In the genomic region with DNA sequence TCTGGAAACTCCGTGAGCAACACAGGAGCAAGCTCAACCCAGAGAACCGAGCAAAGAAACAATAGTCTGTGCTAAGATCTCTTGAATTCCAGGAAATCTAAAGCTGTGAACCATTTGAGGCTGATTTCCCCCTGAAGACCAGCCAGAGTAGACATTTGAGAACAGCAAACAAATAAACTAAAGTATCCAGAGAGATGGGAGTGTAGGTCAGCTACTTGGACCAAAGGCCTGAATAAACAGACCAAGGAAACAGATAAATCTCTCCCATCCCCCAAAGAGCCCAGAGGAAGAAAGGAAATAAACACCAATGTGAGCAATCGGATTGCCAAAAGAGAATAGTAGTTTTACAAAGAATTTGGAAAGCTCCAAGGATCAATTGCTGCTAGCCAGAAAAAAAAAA, we compare ENCODE assay signal across 34 mouse cellular contexts. TPM values are rescaled to one million over a fixed set of nuclear protein-coding genes. Genes with fewer than 3 reads are reported as not detected.
A peak's percentile ranks its signal among the peaks of the same experiment; 100 is the strongest.
DNase-seq lines count a peak whose midpoint lies in the region; ATAC-seq and TF ChIP-seq lines count a peak whose summit lies in the region.
"Had no signal": no experiment of that assay in that cellular context is flagged by ENCODE, and none has a peak within 500 bp of the region (broad histone marks: within the 10 kb centered on the region; RNA-seq: fewer than 3 reads in every experiment).

No protein-coding gene starts in this region.

- H3K27ac ChIP-seq in embryonic facial prominence, embryonic 14.5 days (replicated peaks; ENCODE audit: low read depth, low read length) = no peak overlapping the region
- no peak overlapping the region; the same call in 1 of the 2 replicates for H3K27ac ChIP-seq in embryonic facial prominence, embryonic 10.5 days (replicated peaks)
- no peak overlapping the region for H3K27ac ChIP-seq in kidney, embryonic 14.5 days (ENCODE audit: low read depth, low read length)
- no peak overlapping the region for H3K27ac ChIP-seq in kidney, embryonic 16.5 days (ENCODE audit: low read length)
- H3K27ac ChIP-seq in liver, adult 2 months (replicated peaks; ENCODE audit: insufficient read depth, low read depth, low read length) = no peak overlapping the region
- H3K27ac ChIP-seq: embryonic facial prominence, embryonic 15.5 days; forebrain, embryonic 12.5 days; heart, embryonic 10.5 days; hindbrain, embryonic 13.5 days; liver, embryonic 12.5 days; midbrain, embryonic 10.5 days; midbrain, embryonic 15.5 days had no signal

- ATAC-seq in embryonic facial prominence, embryonic 14.5 days (ENCODE audit: low read depth) = no peak
- 0 out of 2 replicates have a peak, but pooled peaks have one; percentile 35 for ATAC-seq in kidney, embryonic 14.5 days (ENCODE audit: low FRiP score, low TSS enrichment)
- no peak for ATAC-seq in kidney, embryonic 16.5 days (ENCODE audit: low FRiP score, low TSS enrichment)
- ATAC-seq: intestine, embryonic 16.5 days; liver, embryonic 12.5 days; liver, postnatal 0 days; midbrain, embryonic 15.5 days had no signal

- DNase-seq in embryonic facial prominence, embryonic 14.5 days (ENCODE audit: low spot score) = peak; percentile 14
- no peak for DNase-seq in embryonic facial prominence, embryonic 10.5 days (ENCODE audit: low spot score)
- DNase-seq in liver, adult 2 months (ENCODE audit: extremely low read depth, low read depth, low spot score) = peak; percentile 56
- no peak for DNase-seq in liver
- peak; percentile 17 for DNase-seq in skeletal muscle tissue, adult 2 months (ENCODE audit: low read depth, low spot score)
- DNase-seq: adrenal gland, adult 8-10 months; cerebellum, adult 9-10 months; cerebellum, postnatal 36 days; gastrocnemius, postnatal 10 days; heart, postnatal 4 days; layer of hippocampus, adult 9-11 months; liver, postnatal 0 days; lung, postnatal 10 days; right cerebral cortex, adult 18-20 months; right cerebral cortex, postnatal 4 days; thymus, adult 2 months; thymus, postnatal 36 days had no signal

- no peak for TF ChIP-seq POLR2A in liver, adult 2 months (IDR thresholded peaks at IDR 0.05; ENCODE audit: extremely low read depth, insufficient read depth, low read length)

- no peaks in the 10 kb centered on the region for H3K36me3 ChIP-seq in embryonic facial prominence, embryonic 14.5 days (ENCODE audit: control insufficient read depth, insufficient read depth, low read length)
- no peaks in the 10 kb centered on the region for H3K36me3 ChIP-seq in embryonic facial prominence, embryonic 10.5 days (replicated peaks)
- H3K36me3 ChIP-seq in kidney, embryonic 14.5 days (ENCODE audit: control insufficient read depth, insufficient read depth, low read length) = no peaks in the 10 kb centered on the region
- no peaks in the 10 kb centered on the region for H3K36me3 ChIP-seq in kidney, embryonic 16.5 days (ENCODE audit: insufficient read depth, low read length)
- H3K36me3 ChIP-seq in liver, adult 2 months (ENCODE audit: control insufficient read depth, insufficient read depth, low read length) = no peaks in the 10 kb centered on the region
- H3K36me3 ChIP-seq: embryonic facial prominence, embryonic 15.5 days; forebrain, embryonic 12.5 days; G1E; heart, embryonic 10.5 days; hindbrain, embryonic 13.5 days; liver, embryonic 12.5 days; midbrain, embryonic 10.5 days; midbrain, embryonic 15.5 days had no signal

- H3K27me3 ChIP-seq in embryonic facial prominence, embryonic 14.5 days (replicated peaks; ENCODE audit: control insufficient read depth, insufficient read depth, low read length) = no peaks in the 10 kb centered on the region
- H3K27me3 ChIP-seq in embryonic facial prominence, embryonic 10.5 days (replicated peaks; ENCODE audit: low read depth, poor library complexity, severe bottlenecking) = no peaks in the 10 kb centered on the region
- H3K27me3 ChIP-seq in kidney, embryonic 14.5 days (ENCODE audit: control insufficient read depth, insufficient read depth, low read length) = no peaks in the 10 kb centered on the region
- no peaks in the 10 kb centered on the region for H3K27me3 ChIP-seq in kidney, embryonic 16.5 days (ENCODE audit: insufficient read depth, low read length)
- no peaks in the 10 kb centered on the region for H3K27me3 ChIP-seq in liver, adult 2 months (ENCODE audit: control insufficient read depth, insufficient read depth, low read length)
- H3K27me3 ChIP-seq: embryonic facial prominence, embryonic 15.5 days; forebrain, embryonic 12.5 days; hindbrain, embryonic 13.5 days; liver, embryonic 12.5 days; midbrain, embryonic 15.5 days had no signal

- WGBS in embryonic facial prominence, embryonic 14.5 days = 25% methylated on average over 3 of the region's 3 CpGs
- WGBS in embryonic facial prominence, embryonic 10.5 days = 54% methylated on average over 3 of the region's 3 CpGs
- 25% methylated on average over 3 of the region's 3 CpGs for WGBS in kidney, embryonic 14.5 days
- 20% methylated on average over 3 of the region's 3 CpGs for WGBS in kidney, embryonic 16.5 days
- 40% methylated on average over 3 of the region's 3 CpGs for WGBS in liver, adult 2 months

- H3K4me3 ChIP-seq in embryonic facial prominence, embryonic 14.5 days (ENCODE audit: low read depth, low read length) = no peak overlapping the region
- H3K4me3 ChIP-seq in embryonic facial prominence, embryonic 10.5 days = no peak overlapping the region
- no peak overlapping the region for H3K4me3 ChIP-seq in kidney, embryonic 14.5 days (ENCODE audit: low read length)
- no peak overlapping the region for H3K4me3 ChIP-seq in kidney, embryonic 16.5 days (ENCODE audit: low read length)
- no peak overlapping the region for H3K4me3 ChIP-seq in liver, adult 2 months (ENCODE audit: insufficient read depth, low read depth, low read length)
- H3K4me3 ChIP-seq: embryonic facial prominence, embryonic 15.5 days; forebrain, embryonic 12.5 days; heart, embryonic 10.5 days; hindbrain, embryonic 13.5 days; liver, embryonic 12.5 days; midbrain, embryonic 10.5 days; midbrain, embryonic 15.5 days had no signal

- TF ChIP-seq CTCF in liver, adult 2 months (IDR thresholded peaks at IDR 0.05; ENCODE audit: low read depth, low read length) = no peak

- no peaks in the 10 kb centered on the region for H3K4me1 ChIP-seq in embryonic facial prominence, embryonic 14.5 days (ENCODE audit: control insufficient read depth, insufficient read depth, low read length)
- H3K4me1 ChIP-seq in embryonic facial prominence, embryonic 10.5 days = peaks cover 13% of the 10 kb centered on the region; the same call in 1 of the 2 replicates
- H3K4me1 ChIP-seq in kidney, embryonic 14.5 days (ENCODE audit: control insufficient read depth, insufficient read depth, low read length) = no peaks in the 10 kb centered on the region
- H3K4me1 ChIP-seq in kidney, embryonic 16.5 days (ENCODE audit: insufficient read depth, low read length) = peaks cover 11% of the 10 kb centered on the region
- peaks cover 6% of the 10 kb centered on the region; the same call in 1 of the 2 replicates for H3K4me1 ChIP-seq in liver, adult 2 months (ENCODE audit: control insufficient read depth, insufficient read depth, low read length)
- H3K4me1 ChIP-seq: embryonic facial prominence, embryonic 15.5 days; forebrain, embryonic 12.5 days; heart, embryonic 10.5 days; hindbrain, embryonic 13.5 days; liver, embryonic 12.5 days; midbrain, embryonic 15.5 days had no signal

- no peak overlapping the region for H3K9ac ChIP-seq in embryonic facial prominence, embryonic 14.5 days (ENCODE audit: low read depth, low read length)
- no peak overlapping the region for H3K9ac ChIP-seq in kidney, embryonic 14.5 days (ENCODE audit: low read depth, low read length)
- H3K9ac ChIP-seq in kidney, embryonic 16.5 days (replicated peaks; ENCODE audit: low read length) = no peak overlapping the region
- no peak overlapping the region for H3K9ac ChIP-seq in liver, adult 2 months (ENCODE audit: low read depth, low read length)
- H3K9ac ChIP-seq: embryonic facial prominence, embryonic 15.5 days; forebrain, embryonic 12.5 days; hindbrain, embryonic 13.5 days; liver, embryonic 12.5 days; liver, postnatal 0 days; midbrain, embryonic 15.5 days had no signal

- H3K79me2 ChIP-seq in liver, adult 2 months (ENCODE audit: control insufficient read depth, insufficient read depth, low read length) = no peaks in the 10 kb centered on the region

- H3K4me2 ChIP-seq in embryonic facial prominence, embryonic 14.5 days (ENCODE audit: low read depth, low read length) = no peak overlapping the region
- no peak overlapping the region for H3K4me2 ChIP-seq in kidney, embryonic 14.5 days (replicated peaks; ENCODE audit: low read depth, low read length)
- H3K4me2 ChIP-seq in kidney, embryonic 16.5 days (replicated peaks; ENCODE audit: low read depth, low read length) = no peak overlapping the region
- H3K4me2 ChIP-seq: embryonic facial prominence, embryonic 15.5 days; forebrain, embryonic 12.5 days; hindbrain, embryonic 13.5 days; liver, embryonic 12.5 days; midbrain, embryonic 15.5 days had no signal

- no peaks in the 10 kb centered on the region for H3K9me3 ChIP-seq in embryonic facial prominence, embryonic 14.5 days (ENCODE audit: control insufficient read depth, low read length)
- no peaks in the 10 kb centered on the region for H3K9me3 ChIP-seq in embryonic facial prominence, embryonic 10.5 days
- H3K9me3 ChIP-seq in kidney, embryonic 14.5 days (ENCODE audit: control insufficient read depth, low read length) = no peaks in the 10 kb centered on the region
- no peaks in the 10 kb centered on the region for H3K9me3 ChIP-seq in kidney, embryonic 16.5 days (ENCODE audit: low read length)
- H3K9me3 ChIP-seq: embryonic facial prominence, embryonic 15.5 days; forebrain, embryonic 12.5 days; G1E; heart, embryonic 10.5 days; hindbrain, embryonic 13.5 days; liver, embryonic 12.5 days; midbrain, embryonic 10.5 days; midbrain, embryonic 15.5 days had no signal

RNA-seq across cellular contexts. Expression of a gene that starts 5.5 kb away (rescaled TPM):
- 0.51 and 0.90 TPM in 2 replicates for polyA plus RNA-seq in embryonic facial prominence, embryonic 14.5 days (2014; fragmentation: Nextera tagmentation; extraction: Ambion mirVana)
- 0.55 and 0.93 TPM in 2 replicates for polyA plus RNA-seq in embryonic facial prominence, embryonic 10.5 days (2016; fragmentation: Nextera tagmentation; extraction: Ambion mirVana)
- 0.14 and 0.46 TPM in 2 replicates for polyA plus RNA-seq in kidney, embryonic 14.5 days (2014; fragmentation: Nextera tagmentation; extraction: Ambion mirVana)
- polyA plus RNA-seq in kidney, embryonic 16.5 days (2015; fragmentation: Nextera tagmentation; extraction: Ambion mirVana) = 0.29 and 0.71 TPM in 2 replicates
- total RNA-seq in liver, adult 2 months (2014; rRNA removed) = 0.07 TPM in 1 of 2 replicates, not detected in the other
- polyA plus RNA-seq in liver, adult 2 months (2012; rRNA removed) = 0.06 TPM in 2 replicates
- total RNA-seq: left cerebral cortex, postnatal 10 days; megakaryocyte progenitor cell, adult 5-6 weeks had no signal
- polyA plus RNA-seq: G1E; midbrain, embryonic 15.5 days had no signal

RNA-seq across cellular contexts. Expression of a gene that starts 34.0 kb away (rescaled TPM):
- polyA plus RNA-seq in embryonic facial prominence, embryonic 14.5 days (2014; fragmentation: Nextera tagmentation; extraction: Ambion mirVana) = 0.17 TPM in 1 of 2 replicates, not detected in the other
- not detected in 2 replicates for polyA plus RNA-seq in embryonic facial prominence, embryonic 10.5 days (2016; fragmentation: Nextera tagmentation; extraction: Ambion mirVana)
- polyA plus RNA-seq in kidney, embryonic 14.5 days (2014; fragmentation: Nextera tagmentation; extraction: Ambion mirVana) = not detected in 2 replicates
- 0.17 TPM in 1 of 2 replicates, not detected in the other for polyA plus RNA-seq in kidney, embryonic 16.5 days (2015; fragmentation: Nextera tagmentation; extraction: Ambion mirVana)
- total RNA-seq in liver, adult 2 months (2014; rRNA removed) = not detected in 2 replicates
- polyA plus RNA-seq in liver, adult 2 months (2012; rRNA removed) = not detected in 2 replicates
- total RNA-seq: adrenal gland, adult 8-10 months; adrenal gland, postnatal 4 days; gastrocnemius, postnatal 10 days; heart, postnatal 4 days; left cerebral cortex, postnatal 10 days; megakaryocyte progenitor cell, adult 5-6 weeks had no signal
- polyA plus RNA-seq: forebrain, embryonic 12.5 days; G1E; heart, embryonic 10.5 days; heart, embryonic 16.5 days; hindbrain, embryonic 13.5 days; limb, embryonic 11.5 days; liver, embryonic 12.5 days; liver, postnatal 0 days; midbrain, embryonic 10.5 days; midbrain, embryonic 15.5 days; neural tube, embryonic 11.5 days had no signal

Comparison
In these comparisons a context has a peak if more than half of its experiments do, and no peak if none do; other contexts are left out.
1. DNase-seq: peak in embryonic facial prominence, embryonic 14.5 days (single experiment), liver, adult 2 months (single experiment) and skeletal muscle tissue, adult 2 months (single experiment); none in embryonic facial prominence, embryonic 10.5 days (single experiment) and liver (single experiment).